Mouse (Mus musculus): Measurements from ENCODE around the gene Nphp3. TPM values are rescaled to one million over a fixed set of nuclear protein-coding genes. Genes with fewer than 3 reads are reported as not detected.

Gene Nphp3
- polyA plus RNA-seq (2017; shearing (Covaris generic)): 2.4 TPM

GRCm38 (mm10) chr9:104001921-104002859 is at the start of gene Nphp3:
Nphp3 (plus strand) TSS chr9:104002544.

DNA sequence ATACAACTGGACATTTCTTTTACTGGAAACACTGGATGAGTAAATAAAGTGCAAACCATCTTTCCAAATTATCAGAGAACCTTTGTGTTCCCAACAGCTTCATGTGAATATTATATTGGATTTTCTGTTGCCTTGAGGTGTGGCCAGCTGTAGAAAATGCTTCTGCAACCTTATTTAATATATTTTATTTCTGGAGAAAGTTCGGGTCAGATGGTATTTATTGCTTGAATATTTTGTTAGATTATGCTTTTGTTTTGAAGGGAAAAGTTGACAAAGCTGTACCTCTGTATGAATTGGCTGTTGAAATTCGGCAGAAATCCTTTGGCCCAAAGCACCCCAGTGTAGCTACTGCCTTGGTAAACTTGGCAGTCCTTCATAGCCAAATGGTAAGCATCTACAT is 38.0 kb downstream of the Nphp3 start, which contains the start of gene Gm28305:
TSS of gene Gm28305 (plus strand) at position 301 of the 400 bp plus-strand sequence.

GRCm38 (mm10) chr9:104062430-104063243 is 60.3 kb downstream of the Nphp3 start, which contains the start of gene Uba5:
Uba5 (minus strand) TSS chr9:104063134.

GRCm38 (mm10) chr9:104063244-104063961 is 61.1 kb downstream of the Nphp3 start, which contains the start of gene Acad11:
Acad11 (plus strand) TSS chr9:104063377.

Other genes with a start within 250 kb of the Nphp3 start
- 2.5 TPM for gene Tmem108, start 240.7 kb upstream of the Nphp3 start, polyA plus RNA-seq (2017; shearing (Covaris generic))
- gene Gm28305, start 38.1 kb downstream of the Nphp3 start, polyA plus RNA-seq (2017; shearing (Covaris generic)): not detected
- 27.8 TPM for gene Uba5, start 60.6 kb downstream of the Nphp3 start, polyA plus RNA-seq (2017; shearing (Covaris generic))
- gene Acad11, start 60.8 kb downstream of the Nphp3 start, polyA plus RNA-seq (2017; shearing (Covaris generic)): 9.9 TPM
- 0.20 TPM for gene Ackr4, start 124.4 kb downstream of the Nphp3 start, polyA plus RNA-seq (2017; shearing (Covaris generic))

Data from naive thymus-derived CD4-positive, alpha-beta T cell, adult 5 months (primary cell).